Mouse (Mus musculus): ENCODE data around the gene Tenm4. TPM values are rescaled to one million over a fixed set of nuclear protein-coding genes. Genes with fewer than 3 reads are reported as not detected.
A peak's percentile ranks its signal among the peaks of the same experiment; 100 is the strongest.

Tenm4 gene
- polyA plus RNA-seq, 2 experiments = 12.7 to 37.4 TPM

DNA sequence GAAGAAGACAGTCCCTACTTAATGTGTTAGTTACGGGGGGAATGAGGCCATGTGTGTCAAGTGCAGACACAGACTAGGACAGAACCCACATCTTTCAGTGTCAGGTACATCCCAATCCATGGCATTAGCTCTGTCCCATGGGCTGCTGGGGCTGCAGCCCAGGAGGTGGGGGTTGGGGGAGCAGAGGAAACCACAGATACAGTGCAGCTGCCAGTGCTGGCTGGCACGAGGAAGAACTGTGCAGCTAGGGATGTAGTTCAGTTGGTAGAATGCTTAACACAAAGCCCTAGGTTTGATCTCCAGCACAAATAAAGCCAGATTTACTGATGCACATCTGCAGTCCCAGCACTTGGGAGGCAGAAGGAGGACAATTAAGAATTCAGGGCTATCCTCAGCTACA is 688.0 kb downstream of the Tenm4 start:
- ATAC-seq (ENCODE audit: low FRiP score, low read depth) (no peak), DNase-seq (ENCODE audit: low spot score) (no peak)
- no peak for TF ChIP-seq POLR2A (IDR thresholded peaks at IDR 0.05; ENCODE audit: borderline replicate concordance, extremely low read depth, insufficient read depth, insufficient read length)
- Histone ChIP-seq H3K36me3 (ENCODE audit: control insufficient read depth, insufficient read depth, low read length) (peaks cover 15% of the 10 kb centered on the region), H3K27me3 (ENCODE audit: control insufficient read depth, insufficient read depth, low read length) (no peaks in the 10 kb centered on the region), H3K9ac (ENCODE audit: low read depth, low read length, severe bottlenecking) (no peak overlapping the region), H3K4me1 (ENCODE audit: control insufficient read depth, insufficient read depth, low read length) (peaks cover 5% of the 10 kb centered on the region; the same call in 1 of the 2 replicates), H3K9me3 (ENCODE audit: control insufficient read depth, low read length) (no peaks in the 10 kb centered on the region), H3K4me3 (replicated peaks; ENCODE audit: low read length) (no peak overlapping the region), H3K27ac (replicated peaks; ENCODE audit: low read depth, low read length) (no peak overlapping the region), H3K4me2 (replicated peaks; ENCODE audit: low read depth, low read length, severe bottlenecking) (no peak overlapping the region)
- WGBS = 66% methylated on average over 2 of the region's 2 CpGs

DNA sequence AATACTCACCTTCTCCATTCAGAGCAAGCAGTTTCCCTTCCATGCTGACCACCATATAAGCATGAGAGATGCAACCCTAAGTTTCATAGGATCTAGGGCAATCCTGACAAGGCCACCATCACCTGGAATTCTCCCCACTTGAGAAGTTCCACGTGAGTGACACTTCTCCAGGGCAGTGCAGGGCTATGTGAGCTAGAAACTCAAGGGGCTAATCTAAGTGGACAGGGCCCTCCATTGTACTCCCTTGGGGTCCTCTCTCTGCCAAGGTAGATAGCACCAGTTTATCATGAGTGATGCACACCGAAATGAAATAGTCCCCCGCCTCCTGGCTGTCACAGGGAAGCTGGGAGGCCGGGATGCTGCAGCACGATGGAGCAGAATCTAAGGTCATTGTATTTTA is 688.6 kb downstream of the Tenm4 start:
- H3K27me3 ChIP-seq (ENCODE audit: control insufficient read depth, insufficient read depth, low read length) = no peaks in the 10 kb centered on the region
- H3K36me3 ChIP-seq (ENCODE audit: control insufficient read depth, insufficient read depth, low read length) = peaks cover 11% of the 10 kb centered on the region; the same call in 1 of the 2 replicates
- no peak overlapping the region for H3K4me3 ChIP-seq (replicated peaks; ENCODE audit: low read length)
- H3K9me3 ChIP-seq (ENCODE audit: control insufficient read depth, low read length) = no peaks in the 10 kb centered on the region
- WGBS = 84% methylated on average over 5 of the region's 5 CpGs
- no peak overlapping the region for H3K9ac ChIP-seq (ENCODE audit: low read depth, low read length, severe bottlenecking)
- no peak overlapping the region for H3K4me2 ChIP-seq (replicated peaks; ENCODE audit: low read depth, low read length, severe bottlenecking)
- TF ChIP-seq POLR2A (IDR thresholded peaks at IDR 0.05; ENCODE audit: borderline replicate concordance, extremely low read depth, insufficient read depth, insufficient read length) = no peak
- ATAC-seq (ENCODE audit: low FRiP score, low read depth) (no peak), DNase-seq (ENCODE audit: low spot score) (no peak)
- peaks cover 5% of the 10 kb centered on the region; the same call in 1 of the 2 replicates for H3K4me1 ChIP-seq (ENCODE audit: control insufficient read depth, insufficient read depth, low read length)
- H3K27ac ChIP-seq (replicated peaks; ENCODE audit: low read depth, low read length) = no peak overlapping the region

DNA sequence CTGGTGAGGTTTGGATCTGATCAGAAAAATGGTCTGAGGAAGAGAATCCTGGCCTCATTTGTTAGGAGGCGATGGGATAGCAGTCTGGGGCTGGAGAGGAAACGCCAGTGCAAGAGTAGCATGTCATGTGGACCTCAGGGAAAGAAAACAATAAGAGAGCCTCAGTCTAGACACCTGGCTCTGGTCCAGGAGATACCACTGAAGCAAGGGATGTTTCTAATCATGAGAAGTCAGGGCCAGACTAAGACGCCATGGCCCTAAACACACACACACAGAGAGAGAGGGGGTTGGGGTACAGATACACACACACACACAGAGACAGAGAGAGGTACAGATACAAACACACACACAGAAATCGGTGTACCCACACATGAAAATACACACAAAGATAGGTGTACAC is 689.6 kb downstream of the Tenm4 start:
- no peak for TF ChIP-seq POLR2A (IDR thresholded peaks at IDR 0.05; ENCODE audit: borderline replicate concordance, extremely low read depth, insufficient read depth, insufficient read length)
- 0 out of 2 replicates have a peak overlapping the region, but pooled peaks have one; percentile 13 for H3K27ac ChIP-seq (replicated peaks; ENCODE audit: low read depth, low read length)

GRCm38 (mm10) chr7:96864894-96865722 is 694.1 kb downstream of the Tenm4 start:
- Histone ChIP-seq H3K27ac (replicated peaks; ENCODE audit: low read depth, low read length) (no peak overlapping the region), H3K4me2 (replicated peaks; ENCODE audit: low read depth, low read length, severe bottlenecking) (no peak overlapping the region), H3K27me3 (ENCODE audit: control insufficient read depth, insufficient read depth, low read length) (no peaks in the 10 kb centered on the region), H3K9ac (ENCODE audit: low read depth, low read length, severe bottlenecking) (no peak overlapping the region), H3K4me1 (ENCODE audit: control insufficient read depth, insufficient read depth, low read length) (peaks cover 5% of the 10 kb centered on the region; the same call in 1 of the 2 replicates), H3K36me3 (ENCODE audit: control insufficient read depth, insufficient read depth, low read length) (peaks cover 33% of the 10 kb centered on the region; the same call in 1 of the 2 replicates), H3K9me3 (ENCODE audit: control insufficient read depth, low read length) (no peaks in the 10 kb centered on the region), H3K4me3 (replicated peaks; ENCODE audit: low read length) (no peak overlapping the region)
- ATAC-seq (ENCODE audit: low FRiP score, low read depth) (no peak), DNase-seq (ENCODE audit: low spot score) (no peak)
- TF ChIP-seq POLR2A (IDR thresholded peaks at IDR 0.05; ENCODE audit: borderline replicate concordance, extremely low read depth, insufficient read depth, insufficient read length) = no peak
- 64% methylated on average over 7 of the region's 7 CpGs for WGBS

More for the DNA sequence above, 689.6 kb downstream of the Tenm4 start:
- Histone ChIP-seq H3K9ac (ENCODE audit: low read depth, low read length, severe bottlenecking) (no peak overlapping the region), H3K36me3 (ENCODE audit: control insufficient read depth, insufficient read depth, low read length) (peaks cover 16% of the 10 kb centered on the region; the same call in 1 of the 2 replicates), H3K4me1 (ENCODE audit: control insufficient read depth, insufficient read depth, low read length) (peaks cover 5% of the 10 kb centered on the region; the same call in 1 of the 2 replicates), H3K4me3 (replicated peaks; ENCODE audit: low read length) (no peak overlapping the region), H3K9me3 (ENCODE audit: control insufficient read depth, low read length) (no peaks in the 10 kb centered on the region), H3K27me3 (ENCODE audit: control insufficient read depth, insufficient read depth, low read length) (no peaks in the 10 kb centered on the region), H3K4me2 (replicated peaks; ENCODE audit: low read depth, low read length, severe bottlenecking) (no peak overlapping the region)
- ATAC-seq (ENCODE audit: low FRiP score, low read depth) = no peak
- peak; percentile 61 for DNase-seq (ENCODE audit: low spot score)
- WGBS = 58% methylated on average over 4 of the region's 4 CpGs

DNA sequence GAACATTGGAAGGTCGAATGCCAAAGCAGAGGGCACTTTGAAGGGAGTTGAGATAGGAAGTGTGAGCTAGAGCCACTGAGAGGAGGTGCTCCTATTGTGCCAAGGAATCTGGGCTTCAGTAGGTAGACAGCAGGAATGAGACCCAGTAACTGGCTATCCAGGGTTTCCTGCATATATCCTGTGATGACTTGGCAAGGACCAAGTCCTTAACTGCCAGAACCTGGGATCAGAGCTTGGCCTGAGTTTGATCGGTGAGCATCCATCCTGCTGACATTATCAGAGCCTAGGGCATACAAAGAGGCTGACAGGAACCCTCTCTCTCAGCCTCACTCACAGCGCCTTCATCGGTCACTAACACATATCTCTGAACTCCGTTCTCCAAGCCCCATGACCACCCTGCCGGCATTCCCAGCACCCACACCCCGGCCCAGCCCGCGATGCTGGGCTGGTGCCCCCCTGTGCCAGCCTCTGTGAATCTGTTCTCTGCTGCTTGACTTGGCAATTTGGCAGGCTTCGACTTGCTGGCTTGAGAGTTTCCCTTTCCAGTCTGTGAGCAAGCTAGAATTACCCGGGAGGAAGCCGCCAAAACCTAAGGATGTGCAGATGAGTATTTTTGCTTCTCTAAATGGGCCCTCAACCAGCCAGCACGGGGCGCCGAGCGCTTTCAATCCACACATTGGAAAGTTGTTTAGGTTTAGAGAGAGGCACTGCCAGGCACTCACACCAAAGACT is 698.2 kb downstream of the Tenm4 start:
- no peaks in the 10 kb centered on the region for H3K4me1 ChIP-seq (ENCODE audit: control insufficient read depth, insufficient read depth, low read length)
- H3K9ac ChIP-seq (ENCODE audit: low read depth, low read length, severe bottlenecking) = no peak overlapping the region
- H3K36me3 ChIP-seq (ENCODE audit: control insufficient read depth, insufficient read depth, low read length) = peaks cover 30% of the 10 kb centered on the region
- no peak overlapping the region for H3K4me3 ChIP-seq (replicated peaks; ENCODE audit: low read length)
- WGBS = 89% methylated on average over 16 of the region's 16 CpGs
- no peaks in the 10 kb centered on the region for H3K27me3 ChIP-seq (ENCODE audit: control insufficient read depth, insufficient read depth, low read length)
- ATAC-seq (ENCODE audit: low FRiP score, low read depth) (no peak), DNase-seq (ENCODE audit: low spot score) (no peak)
- no peaks in the 10 kb centered on the region for H3K9me3 ChIP-seq (ENCODE audit: control insufficient read depth, low read length)
- no peak overlapping the region for H3K27ac ChIP-seq (replicated peaks; ENCODE audit: low read depth, low read length)
- H3K4me2 ChIP-seq (replicated peaks; ENCODE audit: low read depth, low read length, severe bottlenecking) = no peak overlapping the region
- TF ChIP-seq POLR2A (IDR thresholded peaks at IDR 0.05; ENCODE audit: borderline replicate concordance, extremely low read depth, insufficient read depth, insufficient read length) = no peak

Measured in limb, embryonic 14.5 days (tissue).